Mouse (Mus musculus) testis, adult 2 months (tissue): ENCODE data around the gene Mbd6.

ENCODE experiments used
- CTCF ChIP-seq: fragments of 200-500 bp; IDR thresholded peaks from 2 replicates; pipeline ENCODE4 v1.5.1; 2012; ENCODE audit warnings: low read depth, mild to moderate bottlenecking, inconsistent platforms, low read length, moderate library complexity; ENCODE audit not compliant: control insufficient read depth, insufficient read depth, insufficient replicate concordance
- POLR2A ChIP-seq: fragments of 200-500 bp; IDR thresholded peaks from 2 replicates; pipeline ENCODE4 v1.6.1; 2012; ENCODE audit warnings: low read depth, mild to moderate bottlenecking, inconsistent platforms, low read length, moderate library complexity; ENCODE audit not compliant: control insufficient read depth

DNA sequence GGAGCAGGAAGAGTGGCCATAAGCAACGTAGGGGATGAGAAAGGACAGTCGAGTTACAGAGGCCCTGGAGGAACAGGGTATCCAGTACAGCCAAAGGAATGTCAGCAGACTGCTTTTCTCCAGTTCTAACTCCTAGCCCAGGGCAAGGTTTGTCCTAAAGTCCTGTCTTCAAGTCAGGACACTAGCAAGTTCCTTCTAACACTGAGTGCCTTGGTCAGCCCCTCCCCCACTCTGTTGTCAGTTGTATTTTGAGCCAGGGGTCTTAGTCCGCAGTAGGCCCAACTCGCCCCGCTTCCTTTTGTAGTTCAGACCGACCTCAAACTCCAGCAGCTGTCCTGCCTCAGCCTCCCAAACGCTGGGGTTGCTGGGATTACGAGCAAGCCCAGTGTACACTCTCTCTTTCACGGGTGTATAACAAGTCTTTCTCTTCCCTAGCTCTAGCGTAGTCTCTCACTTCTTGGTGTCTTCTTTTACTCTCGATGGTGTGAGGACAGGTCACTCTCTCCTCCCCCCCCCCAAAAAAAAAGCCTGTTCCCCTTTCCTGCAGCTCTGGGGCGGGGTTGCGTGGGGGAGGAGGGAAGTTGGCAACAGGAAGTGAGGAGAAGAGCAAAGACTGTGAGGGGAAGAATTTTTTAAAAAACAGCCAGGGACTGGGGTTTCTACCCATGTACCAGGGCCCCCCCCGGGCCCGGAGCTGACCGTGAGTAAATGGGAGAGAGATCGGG, 34.5 kb upstream of the Mbd6 start:
- no peak for TF ChIP-seq CTCF
- no peak for TF ChIP-seq POLR2A
